Mouse (Mus musculus) adrenal gland, postnatal 4 days (tissue): ENCODE measurements around the gene Kmt2e. TPM values are rescaled to one million over a fixed set of nuclear protein-coding genes. Genes with fewer than 3 reads are reported as not detected.
A peak's percentile ranks its signal among the peaks of the same experiment; 100 is the strongest.
"Not testable (repeated sequence)": the region's sequence is repeated elsewhere in the genome, so short reads cannot be mapped to it uniquely, and the experiment has no call there.

Source experiments
- DNase-seq, 2 experiments: peaks; one replicate each; pipeline ENCODE4 v3.0.0; 2021 to 2022; ENCODE audit warnings: low spot score in 2 of 2, mixed read lengths in 2 of 2
- total RNA-seq, 2 experiments: library from RNA; stranded (reverse); gene quantifications; 2 replicates each; pipeline ENCODE4 v1.2.3; 2021

Kmt2e gene
- total RNA-seq, 2 experiments from 2014 or later: 90.0 to 93.1 TPM

- no peak for DNase-seq
Measured at GRCm38 (mm10) chr5:23431948-23432707, 2.1 kb upstream of the Kmt2e start.

GRCm38 (mm10) chr5:23432708-23433645, 1.3 kb upstream of the Kmt2e start:
- peak; percentile 97 to 98 for DNase-seq

DNA sequence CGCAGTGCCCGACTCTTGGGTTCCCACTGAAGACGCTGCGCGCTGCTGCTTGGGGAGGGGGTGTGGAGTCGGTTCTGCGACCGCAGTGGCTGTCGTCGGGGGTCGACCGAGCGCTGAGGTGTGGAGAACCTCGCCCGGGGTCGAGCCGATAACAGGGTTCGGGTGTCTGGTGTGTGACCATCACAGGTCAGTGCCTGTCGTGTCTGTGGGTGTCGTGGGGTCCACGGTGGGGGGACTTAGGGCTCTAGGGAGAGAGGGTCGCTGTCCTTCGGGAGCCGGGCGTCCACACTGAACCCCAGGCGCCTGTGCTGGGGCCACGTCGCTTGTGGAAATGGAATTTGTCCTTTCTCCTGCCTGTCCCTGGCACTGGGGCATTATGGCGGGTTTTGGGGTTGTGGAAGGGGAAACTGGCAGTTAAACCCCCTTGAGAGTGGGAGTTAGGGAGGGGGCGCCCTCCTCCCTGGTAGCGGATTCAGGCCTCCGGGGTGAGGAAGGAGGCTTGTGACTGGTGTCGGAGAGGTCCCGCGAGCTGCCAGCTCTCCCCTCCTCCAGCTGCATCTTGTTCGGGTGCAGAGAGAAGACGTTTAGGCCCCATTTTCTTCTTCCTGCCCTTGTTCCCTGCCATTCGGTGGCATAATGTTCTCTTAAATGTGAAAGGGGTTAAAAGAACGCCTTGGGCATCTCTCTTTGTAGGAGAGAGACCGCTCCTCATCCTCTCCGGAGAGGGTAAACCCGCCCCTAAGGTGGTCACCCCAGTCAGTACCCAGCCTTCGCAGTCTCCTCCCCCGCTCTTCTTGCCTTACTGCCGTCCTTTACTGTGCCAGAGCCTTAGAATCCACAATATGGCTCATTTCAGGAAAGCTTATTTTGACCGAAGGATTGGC, 599 bp downstream of the Kmt2e start:
- DNase-seq: peak; percentile 27 to 30

DNA sequence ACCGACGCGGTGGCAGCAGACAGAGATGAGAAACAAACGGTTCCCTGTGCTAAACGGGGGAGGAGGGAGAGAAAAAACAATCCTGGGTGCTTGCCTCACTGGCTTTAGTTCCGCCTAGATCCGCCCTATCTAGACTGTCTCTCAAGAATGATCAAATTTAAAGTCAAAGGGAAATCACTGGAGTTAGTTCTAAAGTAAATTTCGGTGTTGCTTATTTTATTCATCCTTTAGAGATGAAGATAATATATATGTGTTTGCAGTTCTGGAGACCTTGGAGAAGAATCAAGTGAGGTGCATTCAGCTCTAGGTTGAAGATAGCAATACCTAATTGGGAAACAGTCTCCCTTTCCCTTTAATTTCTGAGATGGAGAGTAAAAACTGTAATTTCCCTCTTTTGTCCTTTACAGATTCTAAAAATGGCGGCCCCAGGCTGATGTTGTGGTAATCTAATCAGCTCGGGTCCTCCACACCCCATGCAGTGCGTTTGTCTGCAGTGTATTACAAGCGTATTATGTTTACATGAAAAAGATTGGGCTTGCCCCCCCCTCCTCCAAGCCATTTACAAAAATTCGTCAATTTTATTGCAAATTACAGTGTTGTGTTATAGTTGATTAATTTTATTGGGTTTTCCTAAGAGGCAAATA, 1.4 kb downstream of the Kmt2e start:
- DNase-seq: no peak

- DNase-seq: no peak
Measured at GRCm38 (mm10) chr5:23436735-23437134, 2.5 kb downstream of the Kmt2e start.

GRCm38 (mm10) chr5:23439857-23440256, 5.6 kb downstream of the Kmt2e start:
- no peak for DNase-seq

DNA sequence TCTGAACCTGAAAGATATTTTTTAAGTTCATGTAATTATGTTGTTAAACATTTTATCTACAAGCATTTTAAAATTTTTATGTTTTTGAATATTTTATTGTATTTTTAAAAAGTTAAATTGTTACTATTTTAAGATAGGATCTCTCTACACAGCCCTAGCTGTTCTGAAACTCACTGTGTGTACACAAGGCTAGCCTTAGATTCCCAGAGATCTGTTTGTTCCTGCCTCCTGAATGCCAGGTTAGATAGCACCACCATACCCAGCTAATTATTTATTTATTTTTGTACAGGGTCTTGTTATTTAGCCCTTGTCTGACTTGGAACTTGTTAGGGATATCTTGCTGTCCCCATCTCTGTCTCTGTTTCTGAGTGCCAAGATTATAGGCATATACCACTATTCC, 6.3 kb downstream of the Kmt2e start:
- DNase-seq: no peak

- DNase-seq: no peak
Measured at GRCm38 (mm10) chr5:23441916-23442315, 7.7 kb downstream of the Kmt2e start.

DNA sequence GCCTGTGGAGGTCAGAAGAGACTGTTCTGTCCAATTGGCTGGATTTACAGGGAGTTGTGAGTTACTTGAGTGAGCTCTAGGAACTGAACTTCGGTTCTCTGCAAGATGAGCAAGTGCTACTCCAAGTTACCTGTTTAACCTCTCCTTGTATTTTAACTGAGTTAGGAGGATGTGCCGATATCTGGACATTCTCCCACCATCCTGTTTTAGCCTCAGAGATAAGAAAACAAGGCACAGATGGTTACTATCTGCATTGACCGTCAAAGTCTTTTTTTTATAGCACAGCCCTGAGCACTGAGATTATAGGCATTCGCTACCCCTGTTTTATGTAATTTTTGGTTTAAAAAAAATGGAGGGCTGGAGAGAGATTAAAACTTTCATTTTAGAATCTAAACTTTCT, 10.2 kb downstream of the Kmt2e start:
- no peak for DNase-seq

DNA sequence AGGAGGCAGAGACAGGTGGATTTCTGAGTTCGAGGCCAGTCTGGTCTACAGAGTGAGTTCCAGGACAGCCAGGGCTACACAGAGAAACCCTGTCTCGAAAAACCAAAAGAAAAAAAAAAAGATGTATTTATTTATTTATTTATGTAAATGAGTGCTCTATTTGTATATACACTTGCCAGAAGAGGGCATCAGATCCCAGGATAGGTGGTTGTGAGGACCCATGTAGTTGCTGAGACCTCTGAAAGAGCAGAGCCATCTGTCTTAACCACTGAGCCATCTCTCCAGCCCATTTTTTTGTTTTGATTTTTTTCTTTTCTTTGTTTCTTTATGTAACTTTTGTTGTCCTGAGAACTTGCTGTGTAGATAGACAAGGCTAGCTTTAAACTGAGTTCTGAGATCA, 19.3 kb downstream of the Kmt2e start:
- DNase-seq: not testable (repeated sequence)

DNA sequence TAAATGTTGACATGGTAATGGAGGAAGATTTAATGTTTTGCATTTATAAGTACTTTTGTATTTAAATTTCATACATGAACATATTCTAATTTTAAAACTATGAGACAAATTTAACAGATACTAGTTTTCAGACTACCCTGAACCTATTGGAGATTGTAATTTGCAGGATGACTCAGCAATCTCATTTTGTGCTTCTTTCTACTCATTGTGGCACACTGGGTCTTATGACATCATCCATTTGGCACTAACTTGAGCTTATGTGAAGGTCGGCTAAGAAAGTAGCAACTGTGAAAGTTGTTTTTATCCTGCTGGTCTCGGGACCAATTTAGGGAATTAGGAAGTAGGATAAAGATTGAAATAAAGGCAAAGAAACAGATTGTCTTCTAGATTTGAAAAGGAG, 27.4 kb downstream of the Kmt2e start:
- no peak for DNase-seq

DNA sequence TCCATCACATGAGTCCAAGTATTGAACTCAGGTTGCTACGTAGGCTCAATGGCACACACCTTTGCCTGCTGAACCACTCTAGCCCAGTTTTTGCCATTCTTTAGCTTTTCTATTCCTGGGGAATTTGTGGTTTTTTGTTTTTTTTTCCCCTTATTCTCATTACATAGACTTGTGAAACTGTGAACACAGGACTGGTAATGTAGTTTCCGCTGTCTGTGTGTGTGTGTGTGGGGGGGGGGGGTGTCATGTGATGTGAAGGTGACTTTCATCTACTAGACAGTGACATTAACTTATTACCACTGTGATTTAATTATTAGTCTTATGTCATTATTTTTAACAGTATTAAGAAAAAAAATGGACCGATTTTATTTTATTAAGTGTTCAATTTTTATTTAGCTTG, 30.0 kb downstream of the Kmt2e start:
- DNase-seq: no peak

DNA sequence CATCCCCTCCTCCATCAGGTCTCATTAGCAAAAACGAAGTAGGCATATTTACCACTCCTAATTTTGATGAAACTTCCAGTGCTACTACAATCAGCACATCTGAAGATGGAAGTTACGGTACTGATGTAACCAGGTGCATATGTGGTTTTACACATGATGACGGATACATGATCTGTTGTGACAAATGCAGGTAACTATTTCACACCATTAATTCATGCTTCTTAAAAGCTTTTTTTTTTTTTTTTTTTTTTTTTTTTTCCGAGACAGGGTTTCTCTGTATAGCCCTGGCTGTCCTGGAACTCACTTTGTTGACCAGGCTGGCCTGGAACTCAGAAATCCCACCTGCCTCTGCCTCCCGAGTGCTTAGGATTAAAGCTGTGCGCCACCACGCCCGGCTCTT, 30.5 kb downstream of the Kmt2e start:
- DNase-seq: no peak

- no peak for DNase-seq
Measured at GRCm38 (mm10) chr5:23466546-23466945, 32.3 kb downstream of the Kmt2e start.

DNA sequence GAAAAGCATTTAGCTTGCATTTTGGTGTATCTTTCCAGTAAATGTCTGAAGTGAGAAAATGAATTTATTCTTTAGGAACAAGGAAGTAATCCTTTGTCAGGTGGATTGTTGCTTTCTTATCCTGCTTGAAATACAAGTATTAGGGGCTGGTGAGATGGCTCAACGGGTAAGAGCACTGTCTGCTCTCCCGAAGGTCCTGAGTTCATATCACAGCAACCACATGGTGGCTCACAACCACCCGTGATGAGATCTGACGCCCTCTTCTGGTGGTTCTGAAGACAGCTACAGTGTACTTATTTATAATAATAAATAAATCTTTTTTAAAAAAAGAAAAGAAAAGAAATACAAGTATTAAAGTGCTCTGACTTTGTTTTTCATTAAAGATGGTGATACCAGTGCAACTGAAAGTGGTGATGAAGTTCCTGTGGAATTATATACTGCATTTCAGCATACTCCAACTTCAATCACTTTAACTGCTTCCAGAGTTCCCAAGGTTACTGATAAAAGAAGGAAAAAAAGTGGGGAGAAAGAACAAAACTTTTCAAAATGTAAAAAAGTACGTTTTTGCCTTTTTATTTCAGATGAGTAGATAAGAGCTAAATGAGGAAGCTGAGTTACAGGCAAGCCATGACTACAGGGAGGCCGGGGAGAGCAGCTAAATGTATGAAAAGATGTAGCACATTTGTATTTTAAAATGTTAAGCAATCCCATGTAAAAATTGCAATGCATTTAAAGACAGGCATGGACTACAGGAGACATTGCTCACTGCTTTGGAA, 39.0 kb downstream of the Kmt2e start:
- no peak for DNase-seq

- no peak for DNase-seq
Measured at GRCm38 (mm10) chr5:23483811-23484210, 49.6 kb downstream of the Kmt2e start.

- no peak for DNase-seq
Measured at GRCm38 (mm10) chr5:23489231-23489630, 55.0 kb downstream of the Kmt2e start.

DNA sequence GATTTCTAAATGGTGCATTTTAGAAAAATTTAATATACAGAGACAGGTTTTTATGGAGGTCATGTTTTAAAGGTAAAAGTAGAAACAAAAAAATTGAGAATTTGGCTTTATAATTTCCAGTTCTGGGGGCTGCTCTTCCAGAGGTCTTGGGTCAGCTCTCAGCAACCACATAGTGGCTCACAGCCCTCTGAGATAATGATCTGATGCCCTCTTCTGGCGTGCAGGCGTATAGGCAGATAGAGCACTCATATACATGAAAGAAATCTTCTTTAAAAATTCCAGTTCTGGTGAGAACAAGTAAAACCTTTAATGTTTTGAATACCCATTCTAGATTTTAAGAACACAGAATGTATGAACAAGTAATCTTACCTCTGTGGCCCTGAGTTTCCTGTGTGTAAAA, 56.6 kb downstream of the Kmt2e start:
- DNase-seq: no peak

DNA sequence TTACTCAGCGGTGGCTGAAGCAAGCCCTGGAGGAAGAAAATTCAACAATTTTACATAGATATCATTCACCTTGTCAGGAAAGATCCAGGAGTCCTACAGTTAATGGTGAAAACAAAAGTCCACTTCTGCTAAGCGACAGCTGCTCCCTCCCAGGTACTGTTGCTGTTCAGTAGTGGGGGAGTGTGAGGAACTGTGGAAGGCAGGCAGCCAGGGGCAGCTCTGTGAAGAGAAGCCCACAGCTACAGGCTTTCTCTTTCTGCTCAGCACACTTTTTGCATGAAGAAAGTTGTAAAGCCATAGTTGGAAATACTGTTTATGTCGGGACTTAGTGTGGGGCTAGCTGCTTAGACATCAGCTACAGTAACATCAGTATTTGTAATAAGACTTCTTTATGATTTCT, 62.2 kb downstream of the Kmt2e start:
- no peak for DNase-seq

DNA sequence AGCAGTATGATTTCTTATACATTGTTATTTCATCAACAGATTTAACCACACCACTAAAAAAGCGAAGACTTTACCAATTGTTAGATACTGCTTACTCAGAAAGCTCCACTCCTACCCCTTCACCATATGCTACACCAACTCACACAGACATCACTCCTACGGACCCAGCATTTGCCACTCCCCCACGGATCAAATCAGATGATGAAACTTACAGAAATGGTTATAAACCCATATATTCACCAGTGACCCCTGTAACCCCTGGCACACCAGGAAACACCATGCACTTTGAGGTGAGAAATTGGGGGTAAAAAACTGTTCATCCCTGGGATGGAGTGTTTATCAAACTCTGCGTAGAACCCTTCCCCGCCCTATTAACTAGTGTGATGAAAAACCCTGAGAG, 62.7 kb downstream of the Kmt2e start:
- no peak for DNase-seq
